Mouse (Mus musculus): ENCODE data around the gene Mier3. TPM values are rescaled to one million over a fixed set of nuclear protein-coding genes. Genes with fewer than 3 reads are reported as not detected.

Gene Mier3
- total RNA-seq, 1 experiment from 2014 or later: 77.3 TPM

- ATAC-seq (replicated peaks; ENCODE audit: low read depth, poor library complexity, severe bottlenecking): no peak
Measured at GRCm38 (mm10) chr13:111762526-111762925, 81.7 kb downstream of the Mier3 start.

Other genes with a start within 250 kb of the Mier3 start
- 193 and 228 TPM in 2 replicates for gene Gpbp1, start 190.9 kb upstream of the Mier3 start, total RNA-seq (2017)
- gene Gm49496, start 131.0 kb upstream of the Mier3 start, total RNA-seq (2017): not detected in 2 replicates
- not detected in 2 replicates for gene Gm10198, start 88.2 kb upstream of the Mier3 start, total RNA-seq (2017)
- 36.1 and 38.5 TPM in 2 replicates for gene Map3k1, start 128.0 kb downstream of the Mier3 start, total RNA-seq (2017)